Mouse (Mus musculus) limb, embryonic 13.5 days (tissue): Measurements from ENCODE around the gene Ccdc155. TPM values are rescaled to one million over a fixed set of nuclear protein-coding genes. Genes with fewer than 3 reads are reported as not detected.
"Not testable (repeated sequence)": the region's sequence is repeated elsewhere in the genome, so short reads cannot be mapped to it uniquely, and the experiment has no call there.

Experiments
- ATAC-seq: fragments of 200-750 bp; cut with Nextera tagmentation; 2 replicates; pipeline ENCODE4 v1.8.0; 2017; ENCODE audit warnings: low read depth, moderate number of reproducible peaks, moderate TSS enrichment; ENCODE audit not compliant: low FRiP score
- H3K27ac ChIP-seq: fragments of 300-500 bp; sonication (generic); 2 replicates; pipeline ENCODE4 v1.5.1; 2015; ENCODE audit warnings: inconsistent platforms, mild to moderate bottlenecking, moderate library complexity
- H3K27me3 ChIP-seq: fragments of 300-500 bp; sonication (generic); 2 replicates; pipeline ENCODE4 v1.6.1; 2015; ENCODE audit warnings: mild to moderate bottlenecking, inconsistent platforms
- H3K36me3 ChIP-seq: fragments of 300-500 bp; sonication (generic); 2 replicates; pipeline ENCODE4 v1.6.1; 2015; ENCODE audit warnings: inconsistent platforms, mild to moderate bottlenecking, moderate library complexity
- H3K4me1 ChIP-seq: fragments of 300-500 bp; sonication (generic); 2 replicates; pipeline ENCODE4 v1.6.1; 2015; ENCODE audit warnings: inconsistent platforms
- H3K4me2 ChIP-seq: fragments of 300-500 bp; sonication (generic); replicated peaks from 2 replicates; pipeline ENCODE4 v1.6.1; 2015; ENCODE audit warnings: inconsistent platforms, mild to moderate bottlenecking, moderate library complexity
- H3K4me3 ChIP-seq: fragments of 300-500 bp; sonication (generic); 2 replicates; pipeline ENCODE4 v1.5.1; 2015; ENCODE audit warnings: moderate library complexity, mild to moderate bottlenecking, inconsistent platforms
- H3K9ac ChIP-seq: fragments of 300-500 bp; sonication (generic); 2 replicates; pipeline ENCODE4 v1.6.1; 2015; ENCODE audit warnings: mild to moderate bottlenecking, inconsistent platforms
- H3K9me3 ChIP-seq: fragments of 300-500 bp; sonication (generic); 2 replicates; pipeline ENCODE4 v1.6.1; 2016; ENCODE audit warnings: inconsistent platforms
- WGBS: fragments of 180-500 bp; shearing (Covaris S2); methylation state at CpG from one replicate; pipeline ENCODE4 v1.1.7; 2015; 5-methylcytosine and 5-hydroxymethylcytosine counted together
- polyA plus RNA-seq: library from polyadenylated mRNA; unstranded; fragments of >200 nt; fragmentation: Nextera tagmentation; extraction: Ambion mirVana; gene quantifications from 2 replicates; pipeline ENCODE4 v1.2.1, GENCODE M21; 2015

Ccdc155 gene
- polyA plus RNA-seq, 1 experiment from 2014 or later: 1.4 TPM

- no peak overlapping the region for H3K27ac ChIP-seq
- peaks cover 17% of the 10 kb centered on the region for H3K27me3 ChIP-seq
- H3K9me3 ChIP-seq: no peaks in the 10 kb centered on the region
- peaks cover 20% of the 10 kb centered on the region for H3K4me1 ChIP-seq
- no peak overlapping the region for H3K4me3 ChIP-seq
- no peak overlapping the region for H3K4me2 ChIP-seq
- H3K36me3 ChIP-seq: peaks cover 39% of the 10 kb centered on the region
- H3K9ac ChIP-seq: no peak overlapping the region
- WGBS: 96% methylated on average over 6 of the region's 6 CpGs
- ATAC-seq: no peak
These were observed 45.7 kb downstream of the Ccdc155 start for GRCm38 (mm10) chr7:45158991-45159390.

GRCm38 (mm10) chr7:45157459-45157858, 47.2 kb downstream of the Ccdc155 start:
- no peak overlapping the region for H3K4me3 ChIP-seq
- no peak overlapping the region for H3K4me2 ChIP-seq
- peaks cover 39% of the 10 kb centered on the region for H3K36me3 ChIP-seq
- H3K9ac ChIP-seq: no peak overlapping the region
- H3K9me3 ChIP-seq: no peaks in the 10 kb centered on the region
- no peak overlapping the region for H3K27ac ChIP-seq
- peaks cover 1% of the 10 kb centered on the region for H3K27me3 ChIP-seq
- no peak for ATAC-seq
- H3K4me1 ChIP-seq: peaks cover 19% of the 10 kb centered on the region
- WGBS: 86% methylated on average over 14 of the region's 14 CpGs

GRCm38 (mm10) chr7:45156206-45156605, 48.5 kb downstream of the Ccdc155 start:
- Histone ChIP-seq H3K4me2 (no peak overlapping the region), H3K9ac (no peak overlapping the region), H3K27me3 (no peaks in the 10 kb centered on the region), H3K36me3 (peaks cover 39% of the 10 kb centered on the region), H3K4me1 (peaks cover 23% of the 10 kb centered on the region), H3K4me3 (no peak overlapping the region), H3K27ac (no peak overlapping the region), H3K9me3 (no peaks in the 10 kb centered on the region)
- ATAC-seq: no peak
- 96% methylated on average over 15 of the region's 15 CpGs for WGBS

- peak overlapping the region; percentile 64; the same call in 1 of the 2 replicates for H3K4me3 ChIP-seq
- H3K36me3 ChIP-seq: peaks cover 36% of the 10 kb centered on the region
- H3K9ac ChIP-seq: no peak overlapping the region
- ATAC-seq: no peak
- 82% methylated on average over 9 of the region's 9 CpGs for WGBS
- no peaks in the 10 kb centered on the region for H3K27me3 ChIP-seq
- H3K27ac ChIP-seq: 0 out of 2 replicates have a peak overlapping the region, but pooled peaks have one; percentile 39
- H3K4me1 ChIP-seq: peaks cover 29% of the 10 kb centered on the region
- peak overlapping the region; percentile 80 for H3K4me2 ChIP-seq
- H3K9me3 ChIP-seq: no peaks in the 10 kb centered on the region
These were observed 49.1 kb downstream of the Ccdc155 start for GRCm38 (mm10) chr7:45155590-45155989.

- ATAC-seq: 0 out of 2 replicates have a peak, but pooled peaks have one; percentile 0
These were observed 49.6 kb downstream of the Ccdc155 start for GRCm38 (mm10) chr7:45154993-45155514.

GRCm38 (mm10) chr7:45154096-45154992, 50.3 kb downstream of the Ccdc155 start, which contains the start of the genes Pih1d1 and Aldh16a1:
Gene Pih1d1, plus strand, starts transcription at chr7:45154303.
Gene Aldh16a1, minus strand, starts transcription at chr7:45154584.
- WGBS: 4% methylated on average over 69 of the region's 69 CpGs
- peak within 1 kb of the TSS; percentile 95 for H3K27ac ChIP-seq

More at GRCm38 (mm10) chr7:45154993-45155514, 49.6 kb downstream of the Ccdc155 start:
- H3K36me3 ChIP-seq: peaks cover 30% of the 10 kb centered on the region
- 0 out of 2 replicates have a peak overlapping the region, but pooled peaks have one; percentile 25 for H3K9ac ChIP-seq
- 85% methylated on average over 12 of the region's 12 CpGs for WGBS
- peak overlapping the region; percentile 80 for H3K4me2 ChIP-seq
- peaks cover 34% of the 10 kb centered on the region for H3K4me1 ChIP-seq
- peak overlapping the region; percentile 64 for H3K4me3 ChIP-seq
- H3K27ac ChIP-seq: peak overlapping the region; percentile 39; the same call in 1 of the 2 replicates
- no peaks in the 10 kb centered on the region for H3K9me3 ChIP-seq
- H3K27me3 ChIP-seq: no peaks in the 10 kb centered on the region

GRCm38 (mm10) chr7:45153586-45153985, 51.1 kb downstream of the Ccdc155 start:
- WGBS: 1% methylated on average over 5 of the region's 5 CpGs
- Histone ChIP-seq H3K4me1 (peaks cover 35% of the 10 kb centered on the region), H3K4me3 (peak overlapping the region; percentile 64), H3K9ac (peak overlapping the region; percentile 84), H3K9me3 (no peaks in the 10 kb centered on the region), H3K27me3 (no peaks in the 10 kb centered on the region), H3K27ac (peak overlapping the region; percentile 95), H3K36me3 (peaks cover 18% of the 10 kb centered on the region), H3K4me2 (peak overlapping the region; percentile 80)
- ATAC-seq: no peak

More at GRCm38 (mm10) chr7:45154096-45154992, 50.3 kb downstream of the Ccdc155 start, which contains the start of the genes Pih1d1 and Aldh16a1:
- H3K4me2 ChIP-seq: peak within 1 kb of the TSS; percentile 80
- peak within 1 kb of the TSS; percentile 84 for H3K9ac ChIP-seq
- H3K4me3 ChIP-seq: peak within 1 kb of the TSS; percentile 64
- H3K4me1 ChIP-seq: peaks cover 35% of the 10 kb centered on the region
- H3K36me3 ChIP-seq: peaks cover 23% of the 10 kb centered on the region
- ATAC-seq: peak; percentile 97
- H3K27me3 ChIP-seq: no peaks in the 10 kb centered on the region
- H3K9me3 ChIP-seq: no peaks in the 10 kb centered on the region

- H3K27ac ChIP-seq, H3K9ac ChIP-seq, ATAC-seq, H3K9me3 ChIP-seq, H3K27me3 ChIP-seq: not testable (repeated sequence)
- H3K4me1 ChIP-seq: peaks cover 35% of the 10 kb centered on the region
- 88% methylated on average over 2 of the region's 2 CpGs for WGBS
- H3K4me2 ChIP-seq: peak overlapping the region; percentile 80
- H3K4me3 ChIP-seq: peak overlapping the region; percentile 64; the same call in 1 of the 2 replicates
- peaks cover 18% of the 10 kb centered on the region for H3K36me3 ChIP-seq
These were observed 51.6 kb downstream of the Ccdc155 start for GRCm38 (mm10) chr7:45153052-45153451.

- Histone ChIP-seq H3K27ac (no peak overlapping the region; the same call in 1 of the 2 replicates), H3K4me1 (peaks cover 35% of the 10 kb centered on the region), H3K9me3 (no peaks in the 10 kb centered on the region), H3K27me3 (no peaks in the 10 kb centered on the region), H3K4me2 (no peak overlapping the region; the same call in 1 of the 2 replicates), H3K36me3 (peaks cover 26% of the 10 kb centered on the region), H3K4me3 (no peak overlapping the region), H3K9ac (0 out of 2 replicates have a peak overlapping the region, but pooled peaks have one; percentile 25)
- WGBS: 31% methylated on average over 11 of the region's 11 CpGs
- no peak for ATAC-seq
These were observed 53.4 kb downstream of the Ccdc155 start for GRCm38 (mm10) chr7:45151303-45151702.

GRCm38 (mm10) chr7:45150321-45150720, 54.4 kb downstream of the Ccdc155 start:
- ATAC-seq: no peak
- 43% methylated on average over 4 of the region's 4 CpGs for WGBS
- Histone ChIP-seq H3K27me3 (no peaks in the 10 kb centered on the region), H3K36me3 (peaks cover 35% of the 10 kb centered on the region), H3K27ac (no peak overlapping the region), H3K9me3 (no peaks in the 10 kb centered on the region), H3K4me3 (no peak overlapping the region), H3K4me1 (peaks cover 32% of the 10 kb centered on the region), H3K9ac (peak overlapping the region; percentile 31; the same call in 1 of the 2 replicates), H3K4me2 (no peak overlapping the region)

- H3K4me2 ChIP-seq: no peak overlapping the region
- no peak overlapping the region for H3K27ac ChIP-seq
- peak overlapping the region; percentile 8; the same call in 1 of the 2 replicates for H3K9ac ChIP-seq
- peaks cover 26% of the 10 kb centered on the region for H3K4me1 ChIP-seq
- ATAC-seq: no peak
- H3K36me3 ChIP-seq: peaks cover 43% of the 10 kb centered on the region
- 72% methylated on average over 6 of the region's 6 CpGs for WGBS
- H3K27me3 ChIP-seq: no peaks in the 10 kb centered on the region
- H3K4me3 ChIP-seq: no peak overlapping the region
- H3K9me3 ChIP-seq: no peaks in the 10 kb centered on the region
These were observed 55.1 kb downstream of the Ccdc155 start for GRCm38 (mm10) chr7:45149545-45149944.
